Mouse (Mus musculus) gastrocnemius, adult 2 months (tissue): ENCODE measurements at regions not wholly inside any gene's neighbourhood (a gene's known extent, or its start where the extent isn't known, plus 50 kb on each side); places are given as distances from the start of the nearest gene placed in this dataset.

Experiments
- DNase-seq: peaks from one replicate; pipeline ENCODE4 v3.0.0; 2022
- H3K27ac ChIP-seq: fragments of 200-600 bp; 2 replicates; pipeline ENCODE4 v1.8.1; 2022; ENCODE audit warnings: mild to moderate bottlenecking
- H3K4me3 ChIP-seq: fragments of 200-600 bp; 2 replicates; pipeline ENCODE4 v1.8.1; 2022; ENCODE audit warnings: mild to moderate bottlenecking, moderate library complexity
- CTCF ChIP-seq: fragments of 200-600 bp; IDR thresholded peaks from 2 replicates; pipeline ENCODE4 v1.8.1; 2022; ENCODE audit warnings: antibody characterized with exemption, mild to moderate bottlenecking, moderate library complexity
- intact Hi-C: fragments of 180-260 bp; cut with DNase I; formaldehyde crosslinking; loops from one replicate; pipeline ENCODE4 v1.15.1; 2025

DNA sequence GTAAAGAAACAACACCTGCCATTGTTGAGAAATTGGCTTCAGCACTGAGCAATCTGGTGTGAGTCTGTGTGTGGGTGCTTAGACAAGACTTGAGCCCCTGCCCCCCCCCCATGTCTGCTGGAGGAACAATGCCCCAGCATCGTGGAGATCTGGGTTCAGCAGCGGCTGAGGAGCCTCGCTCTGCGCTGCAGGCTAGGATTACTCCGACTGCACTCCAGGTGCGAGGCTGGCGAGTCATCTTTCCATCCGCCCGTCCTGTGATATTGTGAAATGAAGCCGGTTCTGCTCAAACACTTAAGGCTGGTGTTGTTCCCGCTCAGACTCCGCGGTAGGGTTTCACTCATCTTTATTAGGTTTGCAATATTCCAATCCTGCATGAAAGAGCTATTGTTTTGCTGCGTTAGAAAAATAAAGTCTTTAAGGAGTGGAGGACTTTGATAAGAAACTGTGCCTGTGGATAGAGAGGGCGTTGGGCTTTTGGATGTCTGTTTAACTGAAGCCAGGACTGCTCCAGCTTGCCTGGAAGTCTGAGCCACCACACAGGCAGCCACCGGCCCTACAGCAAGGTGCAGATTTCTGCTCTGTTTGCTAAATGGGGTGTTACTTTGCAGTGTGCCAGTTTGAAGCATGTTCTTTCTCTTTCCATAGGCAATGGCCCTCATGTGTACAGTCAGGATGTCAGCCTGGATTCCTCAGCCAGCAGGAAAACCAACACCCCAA is 375.2 kb downstream of the Sox11 start:
- DNase-seq: no peak
- no peak overlapping the region for H3K27ac ChIP-seq
- intact Hi-C loops: no loop called here
- TF ChIP-seq CTCF: no peak
- H3K4me3 ChIP-seq: no peak overlapping the region

GRCm38 (mm10) chr12:26963917-26964316 is 378.5 kb downstream of the Sox11 start:
- intact Hi-C loops: no loop called here
- Histone ChIP-seq H3K4me3 (no peak overlapping the region), H3K27ac (no peak overlapping the region)
- TF ChIP-seq CTCF: no peak
- no peak for DNase-seq

GRCm38 (mm10) chr12:26939831-26940230 is 402.5 kb downstream of the Sox11 start:
- Histone ChIP-seq H3K27ac (no peak overlapping the region), H3K4me3 (no peak overlapping the region)
- no peak for TF ChIP-seq CTCF
- intact Hi-C loops: no loop called here
- no peak for DNase-seq

DNA sequence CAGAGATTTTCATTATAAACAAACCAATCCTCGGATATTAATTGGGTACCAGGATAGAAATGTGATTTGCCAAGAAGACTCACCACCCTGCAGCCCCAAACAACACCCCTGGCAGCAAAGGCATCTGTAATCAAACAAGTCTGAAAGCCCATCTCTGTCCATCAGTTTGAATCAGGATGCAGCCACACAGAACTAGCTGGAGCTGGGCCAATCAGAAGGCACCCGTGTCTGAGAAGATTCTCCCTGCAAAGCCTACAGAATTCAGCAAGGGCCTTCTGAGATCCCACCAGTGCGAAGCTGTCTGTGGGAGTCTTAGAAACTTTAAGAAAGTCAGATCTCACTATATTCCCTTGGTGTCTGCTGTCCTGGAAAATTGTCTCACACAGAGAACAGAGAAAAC is 404.5 kb downstream of the Sox11 start:
- no peak overlapping the region for H3K27ac ChIP-seq
- intact Hi-C loops: no loop called here
- no peak overlapping the region for H3K4me3 ChIP-seq
- DNase-seq: no peak
- no peak for TF ChIP-seq CTCF

DNA sequence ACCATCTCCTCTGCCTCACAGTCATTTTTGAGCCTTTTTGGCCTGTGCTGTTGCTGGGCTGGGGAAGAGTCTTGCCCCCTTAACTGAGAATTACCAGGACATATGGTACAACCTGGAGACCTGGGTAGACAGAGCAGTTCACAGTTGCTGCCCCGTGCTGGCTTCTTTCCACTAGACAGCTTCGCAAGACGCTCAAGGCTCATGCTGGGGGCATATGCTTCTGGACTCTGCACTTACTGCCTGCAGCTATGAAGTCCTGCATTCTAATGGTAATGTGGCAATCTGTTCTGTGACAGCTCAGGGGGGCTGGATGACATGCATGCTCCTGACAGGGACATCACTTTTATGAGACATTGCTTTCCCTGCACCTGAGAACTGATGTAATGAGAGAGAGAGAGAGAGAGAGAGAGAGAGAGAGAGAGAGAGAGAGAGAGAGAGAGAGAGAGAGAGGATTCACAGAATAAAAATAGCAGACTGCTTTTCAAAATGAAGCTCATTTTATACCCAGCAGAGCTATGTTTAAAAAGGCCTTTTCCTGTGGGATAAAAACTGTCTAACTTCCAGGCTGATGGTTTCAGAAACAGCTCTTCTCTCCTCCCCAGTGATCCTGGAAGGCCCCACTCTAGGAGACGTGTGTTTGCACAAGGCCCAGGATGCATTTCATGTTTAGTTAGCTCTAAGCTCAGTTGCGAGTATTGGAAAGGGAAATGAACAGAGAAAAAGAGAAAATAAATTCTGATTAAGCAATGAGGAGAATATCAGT is 405.5 kb downstream of the Sox11 start:
- intact Hi-C loops: no loop called here
- no peak overlapping the region for H3K4me3 ChIP-seq
- H3K27ac ChIP-seq: no peak overlapping the region
- DNase-seq: no peak
- TF ChIP-seq CTCF: no peak

GRCm38 (mm10) chr12:26930155-26930867 is 412.1 kb downstream of the Sox11 start:
- DNase-seq: no peak
- intact Hi-C loops: no loop called here
- Histone ChIP-seq H3K27ac (no peak overlapping the region), H3K4me3 (no peak overlapping the region)
- TF ChIP-seq CTCF: no peak

GRCm38 (mm10) chr12:26906126-26906525 is 436.2 kb downstream of the Sox11 start:
- intact Hi-C loops: no loop called here
- Histone ChIP-seq H3K27ac (no peak overlapping the region), H3K4me3 (no peak overlapping the region)
- no peak for DNase-seq
- TF ChIP-seq CTCF: no peak

DNA sequence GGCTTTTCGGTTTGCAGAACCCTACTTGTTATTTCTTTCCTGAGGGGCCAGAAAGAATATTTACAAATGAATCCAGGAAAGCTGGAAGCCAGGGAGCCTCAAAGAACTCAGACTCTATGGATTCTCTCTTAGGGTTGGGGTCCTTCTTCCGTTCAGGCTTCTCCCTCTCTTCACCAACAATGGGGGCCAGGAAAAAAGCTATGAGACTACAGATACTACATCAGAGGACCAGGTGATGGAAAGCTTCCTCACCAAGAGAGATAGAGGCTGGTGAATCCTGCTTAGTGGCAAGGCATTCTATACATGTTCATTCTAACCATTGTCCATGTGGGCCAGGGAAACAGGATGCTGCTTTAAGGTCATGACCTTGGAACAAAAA is 434.9 kb downstream of the Cmpk2 start:
- no peak for DNase-seq
- intact Hi-C loops: no loop called here
- H3K27ac ChIP-seq: no peak overlapping the region
- no peak for TF ChIP-seq CTCF
- H3K4me3 ChIP-seq: no peak overlapping the region

DNA sequence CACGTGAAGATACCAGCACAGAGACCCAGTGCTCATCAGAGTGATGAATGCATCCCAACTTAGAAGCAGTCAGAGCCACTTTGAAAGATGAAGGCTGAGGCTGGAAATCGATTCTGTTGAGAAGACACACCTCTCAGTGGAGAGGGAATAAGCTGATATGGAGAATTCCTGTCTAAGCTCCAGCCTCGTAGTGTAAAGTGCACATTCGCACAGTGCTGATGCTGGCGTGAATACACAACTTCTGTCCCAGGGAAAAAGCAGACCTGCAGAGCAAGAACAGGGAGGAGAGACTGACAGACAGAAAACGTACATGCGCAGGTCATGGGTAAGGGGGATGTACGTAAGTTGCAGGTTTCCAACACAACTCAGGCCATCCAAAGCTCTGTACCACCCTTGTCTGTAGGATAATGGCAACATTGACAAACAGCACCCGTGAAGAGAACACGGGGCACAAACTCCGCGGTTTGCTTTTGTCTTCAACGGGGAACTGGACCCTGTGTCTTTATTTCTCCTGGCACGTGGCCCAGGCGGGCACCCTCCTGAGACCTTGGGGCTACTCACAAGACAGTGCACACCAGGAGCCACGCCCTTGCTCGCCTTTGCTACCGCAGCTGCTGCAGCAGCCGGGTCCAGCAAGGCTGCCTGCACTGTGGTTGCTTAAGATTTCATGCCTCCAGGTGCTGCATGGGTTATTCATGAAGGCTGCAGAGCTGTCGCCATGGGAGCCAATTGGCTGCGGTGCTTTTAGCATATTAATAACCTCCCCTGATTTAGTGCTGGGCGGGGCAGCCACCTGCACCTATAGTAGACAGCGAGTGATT is 434.3 kb downstream of the Cmpk2 start:
- Histone ChIP-seq H3K4me3 (no peak overlapping the region), H3K27ac (no peak overlapping the region)
- no peak for DNase-seq
- intact Hi-C loops: no loop called here
- TF ChIP-seq CTCF: no peak

- intact Hi-C loops: no loop called here
- no peak overlapping the region for H3K27ac ChIP-seq
- DNase-seq: no peak
- H3K4me3 ChIP-seq: no peak overlapping the region
- TF ChIP-seq CTCF: no peak
These were observed 422.2 kb downstream of the Cmpk2 start for GRCm38 (mm10) chr12:26891190-26891589.

DNA sequence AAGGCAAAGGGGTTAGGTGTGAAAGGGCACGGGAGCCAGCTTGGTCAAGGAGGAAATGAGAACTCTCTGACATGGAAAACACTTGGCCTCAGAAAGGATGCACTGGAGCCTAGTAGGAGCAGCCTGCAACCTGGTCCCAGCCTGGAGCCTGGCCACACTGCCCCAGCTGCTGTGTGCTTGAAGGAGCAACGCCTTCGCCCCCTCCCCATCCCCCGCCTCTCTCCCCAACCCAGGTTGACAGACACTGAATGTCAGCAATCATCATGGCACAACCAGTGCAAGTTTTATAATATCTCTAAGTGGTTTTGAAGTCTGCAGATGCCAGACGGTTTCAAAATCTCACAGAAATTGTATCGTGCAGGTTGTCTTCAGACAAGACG is 417.6 kb downstream of the Cmpk2 start:
- peak; percentile 14 for DNase-seq
- H3K27ac ChIP-seq: no peak overlapping the region
- no peak for TF ChIP-seq CTCF
- H3K4me3 ChIP-seq: no peak overlapping the region
- intact Hi-C loops: no loop called here

GRCm38 (mm10) chr12:26885831-26886634 is 417.0 kb downstream of the Cmpk2 start:
- intact Hi-C loops: no loop called here
- Histone ChIP-seq H3K4me3 (peak overlapping the region; percentile 18; the same call in 1 of the 2 replicates), H3K27ac (no peak overlapping the region)
- no peak for TF ChIP-seq CTCF
- DNase-seq: peak; percentile 44
